Mouse (Mus musculus): Measurements from ENCODE around the gene Srxn1.

DNA sequence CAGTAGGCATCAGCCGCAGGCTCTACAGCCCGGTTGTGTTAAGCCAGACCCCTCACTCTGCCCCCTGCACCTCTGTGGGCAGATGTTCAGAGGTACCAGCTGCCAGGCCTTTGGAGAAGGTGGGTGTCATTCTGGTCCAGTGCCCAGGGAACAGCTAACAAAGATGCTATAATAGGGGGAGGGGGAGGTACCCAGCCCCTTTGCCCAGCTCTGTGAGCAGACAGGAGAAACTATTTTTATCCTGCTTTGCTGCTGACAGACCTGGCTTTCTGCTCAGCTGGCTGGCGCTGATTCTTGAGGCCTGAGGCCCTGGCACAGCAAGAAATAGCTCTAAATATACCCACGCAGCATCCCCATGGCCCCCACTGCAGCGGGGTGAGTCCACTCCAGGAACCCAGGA, 18.2 kb upstream of the Srxn1 start:
- TF ChIP-seq CTCF (IDR thresholded peaks at IDR 0.05; ENCODE audit: borderline replicate concordance, control insufficient read depth, extremely low read depth, insufficient read depth, low read length, poor library complexity) (no peak), POLR2A (IDR thresholded peaks at IDR 0.05; ENCODE audit: control insufficient read depth, extremely low read depth, insufficient read depth, low read length, poor library complexity) (no peak)

Data from thymus, adult 2 months (tissue).